Mouse (Mus musculus) liver, embryonic 14.5 days (tissue): ENCODE results near the gene 2310007B03Rik. TPM values are rescaled to one million over a fixed set of nuclear protein-coding genes. Genes with fewer than 3 reads are reported as not detected.
A peak's percentile ranks its signal among the peaks of the same experiment; 100 is the strongest.

ENCODE experiments used
- ATAC-seq: fragments of 200-750 bp; cut with Nextera tagmentation; 2 replicates; pipeline ENCODE4 v1.8.0; 2017; ENCODE audit warnings: moderate number of reproducible peaks, mild to moderate bottlenecking, moderate library complexity; ENCODE audit not compliant: insufficient read depth
- DNase-seq, 3 experiments: peaks; one replicate each; pipeline ENCODE4 v3.0.0-alpha.2; 2012 to 2013; ENCODE audit warnings: low read depth in 3 of 3, low spot score in 3 of 3
- H3K27ac ChIP-seq: fragments of 300-500 bp; sonication (generic); 2 replicates; pipeline ENCODE4 v1.5.1; 2014; ENCODE audit warnings: moderate library complexity, mild to moderate bottlenecking, control low read depth, inconsistent platforms
- H3K27me3 ChIP-seq: fragments of 300-500 bp; sonication (generic); 2 replicates; pipeline ENCODE4 v1.6.1; 2014; ENCODE audit warnings: mild to moderate bottlenecking, low read length, moderate library complexity; ENCODE audit not compliant: control insufficient read depth, insufficient read depth
- H3K36me3 ChIP-seq: fragments of 300-500 bp; sonication (generic); replicated peaks from 2 replicates; pipeline ENCODE4 v1.6.1; 2014; ENCODE audit warnings: low read depth; ENCODE audit not compliant: control insufficient read depth, insufficient read depth
- H3K4me1 ChIP-seq, 2 experiments: fragments of 200-500 bp in 1 of 2; fragments of 300-500 bp in 1 of 2; sonication (generic) in 1 of 2; replicated peaks; 2 replicates each; pipeline ENCODE4 v1.6.1; 2012 to 2014; ENCODE audit warnings: antibody characterized with exemption in 1 of 2, inconsistent platforms in 1 of 2, low read length in 1 of 2; ENCODE audit not compliant: control insufficient read depth in 2 of 2, insufficient read depth in 2 of 2
- H3K4me2 ChIP-seq: fragments of 300-500 bp; sonication (generic); 2 replicates; pipeline ENCODE4 v1.6.1; 2014; ENCODE audit warnings: low read depth, mild to moderate bottlenecking, control low read depth, moderate library complexity
- H3K4me3 ChIP-seq, 2 experiments: fragments of 200-500 bp in 1 of 2; fragments of 300-500 bp in 1 of 2; sonication (generic) in 1 of 2; 2 replicates each; pipeline ENCODE4 v1.5.1; 2012 to 2014; ENCODE audit warnings: low read depth in 2 of 2, low read length in 2 of 2, mild to moderate bottlenecking in 2 of 2, control low read depth in 1 of 2, inconsistent platforms in 1 of 2, moderate library complexity in 1 of 2; ENCODE audit not compliant: insufficient read depth in 1 of 2
- H3K9ac ChIP-seq: fragments of 300-500 bp; sonication (generic); replicated peaks from 2 replicates; pipeline ENCODE4 v1.6.1; 2014; ENCODE audit warnings: mild to moderate bottlenecking, control low read depth, moderate library complexity
- H3K9me3 ChIP-seq: fragments of 300-500 bp; sonication (generic); 2 replicates; pipeline ENCODE4 v1.6.1; 2016; ENCODE audit warnings: low read length, mixed read lengths; ENCODE audit not compliant: control insufficient read depth
- CTCF ChIP-seq: IDR thresholded peaks from 2 replicates; pipeline ENCODE4 v1.5.1; 2016; ENCODE audit warnings: antibody characterized with exemption, low read depth, control low read depth
- EP300 ChIP-seq: IDR thresholded peaks from 2 replicates; pipeline ENCODE4 v1.6.1; 2016; ENCODE audit warnings: antibody characterized with exemption, low read depth
- WGBS: fragments of 180-500 bp; shearing (Covaris S2); extraction: QIAGEN DNeasy Blood & Tissue Kit; methylation state at CpG from one replicate; pipeline ENCODE4 v1.1.7; 2014; ENCODE audit not compliant: insufficient replicate concordance; 5-methylcytosine and 5-hydroxymethylcytosine counted together
- polyA plus RNA-seq, 2 experiments: library from polyadenylated mRNA; depleted of rRNA in 1 of 2; stranded (reverse) in 1 of 2; unstranded in 1 of 2; fragments of >200 nt; fragmentation: Nextera tagmentation in 1 of 2; extraction: Ambion mirVana in 1 of 2; gene quantifications; 2 replicates each; pipeline versions ENCODE4 v1.2.1 to v1.2.3; 2012 to 2014

2310007B03Rik gene
- polyA plus RNA-seq, 2 experiments, result 0.07 to 0.09 TPM

DNA sequence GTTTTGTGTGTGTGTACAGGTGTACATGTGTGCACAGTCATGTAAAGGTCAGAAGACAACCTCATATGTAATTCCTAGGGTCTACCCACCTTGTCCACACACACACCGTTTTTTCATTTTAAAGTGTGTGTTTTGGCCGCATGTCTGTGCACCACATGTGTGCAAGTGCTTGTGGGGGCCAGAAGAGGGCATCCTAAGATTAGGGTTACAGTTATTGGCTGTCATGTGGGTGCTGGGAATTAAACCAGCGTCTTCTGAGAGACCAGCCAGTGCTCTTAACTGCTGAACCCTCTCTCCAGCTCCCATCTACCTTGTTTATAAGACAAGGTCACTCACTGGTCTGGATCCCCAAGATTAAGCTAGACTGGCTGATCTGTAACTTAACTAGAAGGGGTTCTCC is 34.2 kb upstream of the 2310007B03Rik start:
- Histone ChIP-seq H3K4me1 (no peaks in the 10 kb centered on the region), H3K4me2 (no peak overlapping the region), H3K36me3 (no peaks in the 10 kb centered on the region), H3K9ac (no peak overlapping the region), H3K27ac (no peak overlapping the region), H3K27me3 (peaks cover 3% of the 10 kb centered on the region), H3K4me3 (no peak overlapping the region), H3K9me3 (no peaks in the 10 kb centered on the region)
- DNase-seq, result no peak
- no peak for ATAC-seq
- TF ChIP-seq CTCF, result no peak
- TF ChIP-seq EP300, result no peak
- WGBS, result 55% methylated on average over 3 of the region's 3 CpGs

DNA sequence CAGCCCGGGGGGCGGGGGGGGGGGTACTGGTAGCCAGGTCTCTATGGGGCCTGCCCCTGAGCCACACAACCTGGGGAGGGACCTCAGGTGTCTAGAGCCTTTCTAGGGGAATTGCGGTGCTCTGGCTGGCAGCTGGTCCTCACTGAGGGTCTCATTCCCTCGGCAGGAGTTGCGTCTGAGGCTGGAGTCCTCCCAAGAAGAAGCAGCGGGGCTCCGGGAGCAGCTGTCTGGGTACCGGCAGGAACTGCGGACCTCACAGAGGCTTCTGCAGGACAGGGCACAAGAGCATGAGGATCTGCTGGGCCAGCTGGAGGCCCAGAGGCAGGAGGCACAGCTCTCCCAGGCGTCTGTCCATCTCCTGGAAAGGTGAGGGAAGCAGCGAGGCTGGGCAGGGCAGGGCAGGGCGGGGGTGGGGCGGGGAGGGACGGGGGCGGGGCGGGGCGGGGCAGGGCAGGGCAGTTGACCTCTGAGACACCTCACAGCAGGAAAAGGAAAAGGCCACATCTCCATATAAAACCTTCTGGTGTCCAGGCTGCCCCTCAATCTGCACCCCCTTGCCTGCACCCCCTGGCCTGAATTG is 30.1 kb upstream of the 2310007B03Rik start:
- no peak overlapping the region for H3K4me2 ChIP-seq
- H3K9me3 ChIP-seq, result no peaks in the 10 kb centered on the region
- TF ChIP-seq EP300 (no peak), CTCF (no peak)
- no peak overlapping the region for H3K27ac ChIP-seq
- no peak for DNase-seq
- no peak overlapping the region for H3K9ac ChIP-seq
- H3K4me1 ChIP-seq, result no peaks in the 10 kb centered on the region
- ATAC-seq, result no peak
- H3K4me3 ChIP-seq, result no peak overlapping the region
- 12% methylated on average over 13 of the region's 17 CpGs for WGBS
- H3K27me3 ChIP-seq, result peaks cover 3% of the 10 kb centered on the region
- no peaks in the 10 kb centered on the region for H3K36me3 ChIP-seq

DNA sequence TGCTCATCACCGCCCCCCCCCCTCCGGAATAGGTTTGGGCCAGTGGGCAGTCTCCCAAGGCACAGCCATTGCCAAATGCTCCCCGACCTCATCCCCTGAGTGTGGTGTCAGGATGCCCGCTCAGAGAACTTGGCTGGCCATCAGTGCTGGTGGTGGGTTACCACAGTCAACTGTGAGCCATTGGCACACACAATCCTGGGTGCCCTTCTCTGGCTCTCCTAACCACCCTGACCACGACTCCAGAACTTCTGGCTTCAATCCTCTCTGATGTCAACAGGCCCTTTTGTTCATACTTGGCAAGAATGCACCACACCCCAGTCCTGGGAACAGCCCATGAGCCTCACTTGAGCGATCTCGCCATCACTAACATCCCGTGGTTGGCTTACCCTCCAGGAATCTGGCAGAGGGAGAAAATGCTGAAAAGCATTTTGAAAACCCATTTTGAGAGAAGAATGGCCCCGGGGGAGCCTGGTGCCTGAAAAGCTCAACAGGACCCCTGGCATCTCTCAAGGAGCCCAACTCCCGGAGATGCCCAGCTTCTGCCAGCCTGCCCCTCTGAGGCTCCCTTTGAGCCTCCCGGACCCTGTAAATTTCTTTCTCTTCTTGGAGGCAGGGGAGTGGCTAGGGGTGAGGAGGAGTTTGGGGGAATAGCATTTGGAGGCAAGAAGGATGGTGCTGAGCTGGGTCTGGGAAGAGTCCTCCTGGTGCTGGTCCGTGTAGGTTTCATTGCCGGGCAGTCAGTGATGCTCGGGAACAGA is 23.5 kb upstream of the 2310007B03Rik start:
- DNase-seq (no peak), ATAC-seq (no peak)
- WGBS, result 66% methylated on average over 14 of the region's 14 CpGs
- Histone ChIP-seq H3K4me3 (no peak overlapping the region), H3K9me3 (no peaks in the 10 kb centered on the region), H3K4me2 (no peak overlapping the region), H3K36me3 (no peaks in the 10 kb centered on the region), H3K27me3 (no peaks in the 10 kb centered on the region), H3K4me1 (no peaks in the 10 kb centered on the region), H3K9ac (no peak overlapping the region), H3K27ac (no peak overlapping the region)
- TF ChIP-seq CTCF (no peak), EP300 (no peak)

- DNase-seq (no peak), ATAC-seq (no peak)
- H3K9me3 ChIP-seq, result no peaks in the 10 kb centered on the region
- no peaks in the 10 kb centered on the region for H3K4me1 ChIP-seq
- H3K27ac ChIP-seq, result no peak overlapping the region
- H3K27me3 ChIP-seq, result no peaks in the 10 kb centered on the region
- H3K36me3 ChIP-seq, result no peaks in the 10 kb centered on the region
- no peak overlapping the region for H3K4me3 ChIP-seq
- H3K4me2 ChIP-seq, result no peak overlapping the region
- no peak overlapping the region for H3K9ac ChIP-seq
- WGBS, result 68% methylated on average over 7 of the region's 7 CpGs
- TF ChIP-seq EP300 (no peak), CTCF (no peak)
Observed at GRCm38 (mm10) chr1:93182281-93182680, 21.5 kb upstream of the 2310007B03Rik start.

DNA sequence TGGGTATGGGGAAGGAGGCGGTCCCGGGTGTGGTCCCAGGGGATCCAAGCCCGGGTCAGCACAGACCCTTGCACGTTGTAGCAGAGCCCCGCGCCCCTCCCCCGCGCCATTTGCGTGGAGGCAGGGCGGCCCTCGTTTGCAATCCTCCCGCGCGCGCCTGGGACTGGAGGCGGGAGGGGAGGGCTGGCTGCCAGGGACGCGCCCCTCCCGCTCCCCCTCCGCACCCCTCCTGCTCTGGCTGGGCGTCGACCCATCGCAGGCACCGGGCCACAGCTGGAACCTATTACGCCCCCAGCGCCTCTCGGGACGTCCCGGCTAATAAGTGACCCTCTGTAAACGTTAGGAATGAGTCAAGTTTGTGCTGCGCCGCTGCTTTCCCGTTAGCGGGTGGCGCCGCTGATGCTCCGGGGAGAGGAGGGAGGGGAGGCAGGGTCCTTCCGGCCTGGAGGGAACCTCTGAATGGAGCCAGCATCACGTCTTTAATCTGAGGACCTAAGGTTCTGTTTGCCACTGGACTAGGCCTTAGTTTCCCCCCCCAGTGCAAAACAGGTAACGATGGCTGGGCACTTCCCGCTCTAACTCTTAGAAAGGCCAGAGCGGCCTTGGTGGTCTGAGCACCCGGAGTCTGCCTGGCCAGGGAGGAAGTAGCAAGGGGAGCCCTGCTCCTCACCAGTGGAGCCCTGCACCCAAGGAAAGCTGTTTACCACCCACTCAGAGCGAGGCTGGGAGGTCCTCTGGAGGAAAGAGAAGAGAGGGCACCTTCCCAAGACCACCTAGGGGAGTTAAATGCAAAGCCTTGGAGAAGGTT is 16.0 kb upstream of the 2310007B03Rik start:
- ATAC-seq (0 out of 2 replicates have a peak, but pooled peaks have one; percentile 8), DNase-seq (no peak)
- Histone ChIP-seq H3K4me1 (no peaks in the 10 kb centered on the region), H3K9me3 (no peaks in the 10 kb centered on the region), H3K9ac (no peak overlapping the region), H3K4me3 (peak overlapping the region in 1 of 2 experiments; percentile 3; a peak in 1 of 4 replicates), H3K4me2 (peak overlapping the region; percentile 39), H3K27ac (no peak overlapping the region), H3K27me3 (no peaks in the 10 kb centered on the region; the same call in none of the 2 replicates), H3K36me3 (no peaks in the 10 kb centered on the region)
- WGBS, result 2% methylated on average over 43 of the region's 44 CpGs
- TF ChIP-seq CTCF (no peak), EP300 (no peak)
